Mouse (Mus musculus): Measurements from ENCODE around the gene Myo1e.

GRCm38 (mm10) chr9:70248046-70248445, 40.9 kb downstream of the Myo1e start:
- no peak for TF ChIP-seq CTCF (IDR thresholded peaks at IDR 0.05; ENCODE audit: control insufficient read depth, insufficient read depth, low read length)
- no peak for TF ChIP-seq POLR2A (IDR thresholded peaks at IDR 0.05; ENCODE audit: borderline replicate concordance, control insufficient read depth, low read depth, low read length)
